Mouse (Mus musculus) adrenal gland, adult 8-10 months (tissue): ENCODE data around the gene Olfr1002. TPM values are rescaled to one million over a fixed set of nuclear protein-coding genes. Genes with fewer than 3 reads are reported as not detected.
"Not testable (repeated sequence)": the region's sequence is repeated elsewhere in the genome, so short reads cannot be mapped to it uniquely, and the experiment has no call there.

ENCODE experiments used
- DNase-seq: peaks from one replicate; pipeline ENCODE4 v3.0.0; 2022
- total RNA-seq, 4 experiments: library from RNA; stranded (reverse); gene quantifications; 2 replicates each; pipeline ENCODE4 v1.2.4; 2022

Olfr1002 gene
- total RNA-seq: not detected

GRCm38 (mm10) chr2:85650604-85651003 lies at the start of gene Olfr1002:
Gene Olfr1002 (minus strand): TSS chr2:85650704.
- no peak for DNase-seq

- no peak for DNase-seq
These were observed 38.6 kb upstream of the Olfr1002 start, which contains the start of gene Olfr1008 for GRCm38 (mm10) chr2:85689131-85689530. Gene Olfr1008 (plus strand): TSS chr2:85689431.

- DNase-seq: no peak
These were observed 28.2 kb upstream of the Olfr1002 start, which contains the start of gene Olfr1006 for GRCm38 (mm10) chr2:85678667-85679066. Gene Olfr1006 (minus strand): TSS chr2:85678767.

GRCm38 (mm10) chr2:85664355-85664754 lies 13.9 kb upstream of the Olfr1002 start, which contains the start of gene Olfr154:
Gene Olfr154 (minus strand): TSS chr2:85664455.
- DNase-seq: not testable (repeated sequence)

GRCm38 (mm10) chr2:85611803-85612202 lies 38.7 kb downstream of the Olfr1002 start, which contains the start of gene Olfr1000:
Gene Olfr1000 (minus strand): TSS chr2:85611903.
- no peak for DNase-seq

Other genes starting within 250 kb of the Olfr1002 start
- not detected for gene Olfr992, start 241.2 kb downstream of the Olfr1002 start, total RNA-seq
- gene Olfr993, start 235.8 kb downstream of the Olfr1002 start, total RNA-seq: not detected
- gene Olfr994, start 214.3 kb downstream of the Olfr1002 start, total RNA-seq: not detected
- not detected for gene Olfr995, start 207.1 kb downstream of the Olfr1002 start, total RNA-seq
- gene 4833423E24Rik, start 131.7 kb downstream of the Olfr1002 start, total RNA-seq: under 1 TPM; 0.26 to 0.66 (median 0.48) TPM
- gene Olfr996, start 71.5 kb downstream of the Olfr1002 start, total RNA-seq: not detected
- gene Olfr998, start 61.8 kb downstream of the Olfr1002 start, total RNA-seq: not detected
- not detected for gene Olfr1000, start 38.8 kb downstream of the Olfr1002 start, total RNA-seq
- gene Olfr154, start 13.8 kb upstream of the Olfr1002 start, total RNA-seq: not detected
- not detected for gene Olfr1006, start 28.1 kb upstream of the Olfr1002 start, total RNA-seq
- gene Olfr1008, start 38.7 kb upstream of the Olfr1002 start, total RNA-seq: not detected
- under 1 TPM in 3 of 4 experiments, not detected in 1; 0.17 to 0.24 (median 0.22) TPM for gene Olfr1009, start 64.7 kb upstream of the Olfr1002 start, total RNA-seq
- gene Olfr1012, start 112.1 kb upstream of the Olfr1002 start, total RNA-seq: not detected
- not detected for gene Olfr1013, start 116.4 kb upstream of the Olfr1002 start, total RNA-seq
- gene Olfr1014, start 122.0 kb upstream of the Olfr1002 start, total RNA-seq: not detected
- under 1 TPM in 1 of 4 experiments, not detected in 3; 0.46 TPM for gene Olfr1015, start 131.3 kb upstream of the Olfr1002 start, total RNA-seq
- gene Olfr1016, start 151.8 kb upstream of the Olfr1002 start, total RNA-seq: not detected
- gene Olfr1018, start 167.8 kb upstream of the Olfr1002 start, total RNA-seq: not detected
- not detected for gene Olfr1019, start 194.8 kb upstream of the Olfr1002 start, total RNA-seq
- not detected for gene Olfr1020, start 196.3 kb upstream of the Olfr1002 start, total RNA-seq
- not detected for gene Olfr1022, start 217.9 kb upstream of the Olfr1002 start, total RNA-seq
- gene Olfr1023, start 234.9 kb upstream of the Olfr1002 start, total RNA-seq: not detected